Mouse (Mus musculus): Measurements from ENCODE around the gene Mlxip.
A peak's percentile ranks its signal among the peaks of the same experiment; 100 is the strongest.

DNA sequence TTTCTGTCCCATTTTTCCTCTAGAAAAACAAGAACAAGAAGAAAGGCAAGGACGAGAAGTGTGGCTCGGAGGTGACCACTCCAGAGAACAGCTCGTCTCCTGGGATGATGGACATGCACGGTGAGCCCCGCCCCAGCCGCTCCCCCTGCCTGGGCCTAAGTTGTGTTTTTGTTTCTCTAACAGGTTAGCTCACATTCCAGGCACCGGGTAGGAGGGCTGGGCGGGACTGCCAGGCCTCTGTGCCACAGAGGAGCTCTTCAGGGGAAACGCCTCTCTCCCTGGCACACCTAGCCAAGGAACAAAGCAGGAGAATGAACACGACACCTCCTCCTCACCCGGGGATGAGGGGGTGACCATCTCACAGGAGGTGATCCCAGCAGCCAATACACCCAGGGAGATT is 38.7 kb upstream of the Mlxip start:
- TF ChIP-seq CTCF (IDR thresholded peaks at IDR 0.05; ENCODE audit: low read depth) (no peak), EP300 (optimal IDR thresholded peaks at IDR 0.05) (peak; percentile 78)

All from stomach, postnatal 0 days (tissue).